Mouse (Mus musculus) stomach, embryonic 14.5 days (tissue): ENCODE results near the gene Zfp277. TPM values are rescaled to one million over a fixed set of nuclear protein-coding genes. Genes with fewer than 3 reads are reported as not detected.

Experiments used
- ATAC-seq: fragments of 200-750 bp; cut with Nextera tagmentation; 2 replicates; pipeline ENCODE4 v1.8.0; 2017; ENCODE audit warnings: low read depth, moderate TSS enrichment; ENCODE audit not compliant: insufficient number of reproducible peaks, insufficient read depth, low FRiP score
- H3K27ac ChIP-seq: fragments of 300-500 bp; sonication (generic); 2 replicates; pipeline ENCODE4 v1.5.1; 2014; ENCODE audit warnings: mild to moderate bottlenecking, low read length, moderate library complexity, mixed read lengths
- H3K27me3 ChIP-seq: fragments of 300-500 bp; sonication (generic); 2 replicates; pipeline ENCODE4 v1.6.1; 2014; ENCODE audit warnings: low read length, control low read depth, mixed read lengths; ENCODE audit not compliant: control insufficient read depth, insufficient read depth
- H3K36me3 ChIP-seq: fragments of 300-500 bp; sonication (generic); 2 replicates; pipeline ENCODE4 v1.6.1; 2014; ENCODE audit warnings: mild to moderate bottlenecking, control low read depth, low read length, moderate library complexity, mixed read lengths; ENCODE audit not compliant: control insufficient read depth, insufficient read depth
- H3K4me1 ChIP-seq: fragments of 300-500 bp; sonication (generic); 2 replicates; pipeline ENCODE4 v1.6.1; 2014; ENCODE audit warnings: low read length, control low read depth, mixed read lengths; ENCODE audit not compliant: control insufficient read depth, insufficient read depth
- H3K4me2 ChIP-seq: fragments of 300-500 bp; sonication (generic); replicated peaks from 2 replicates; pipeline ENCODE4 v1.6.1; 2014; ENCODE audit warnings: low read depth, low read length, control low read depth
- H3K4me3 ChIP-seq: fragments of 300-500 bp; sonication (generic); 2 replicates; pipeline ENCODE4 v1.5.1; 2014; ENCODE audit warnings: low read depth, low read length, control low read depth
- H3K9ac ChIP-seq: fragments of 300-500 bp; sonication (generic); replicated peaks from 2 replicates; pipeline ENCODE4 v1.6.1; 2014; ENCODE audit warnings: low read depth, mild to moderate bottlenecking, control low read depth, low read length, moderate library complexity, mixed read lengths
- H3K9me3 ChIP-seq: fragments of 300-500 bp; sonication (generic); 2 replicates; pipeline ENCODE4 v1.6.1; 2016; ENCODE audit warnings: low read depth, low read length, control low read depth; ENCODE audit not compliant: control insufficient read depth
- WGBS: fragments of 180-500 bp; shearing (Covaris S2); extraction: QIAGEN DNeasy Blood & Tissue Kit; methylation state at CpG from one replicate; pipeline ENCODE4 v1.1.7; 2014; 5-methylcytosine and 5-hydroxymethylcytosine counted together
- polyA plus RNA-seq: library from polyadenylated mRNA; unstranded; fragments of >200 nt; fragmentation: Nextera tagmentation; extraction: Ambion mirVana; gene quantifications from 2 replicates; pipeline ENCODE4 v1.2.1, GENCODE M21; 2014

Zfp277 gene
- polyA plus RNA-seq, 1 experiment from 2014 or later, result 41.7 TPM

DNA sequence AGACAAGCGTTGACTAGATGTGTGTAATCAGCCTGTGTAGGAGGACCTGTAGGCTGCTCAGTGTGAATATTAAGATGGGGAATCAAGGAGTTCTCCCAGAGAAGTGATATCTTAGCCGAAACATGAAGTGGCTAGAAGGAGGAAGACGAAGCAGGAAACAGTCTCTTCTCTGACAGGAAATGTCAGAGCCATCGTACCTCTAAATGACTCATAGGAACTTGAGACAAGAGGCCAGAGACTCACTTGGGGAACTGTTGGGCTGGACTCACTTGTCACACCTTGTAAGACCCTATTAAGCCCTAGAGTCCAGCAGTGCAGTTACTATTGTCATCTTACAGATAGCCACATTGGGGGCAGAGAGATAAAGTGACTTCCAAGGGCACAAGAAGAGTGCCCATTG is 172.4 kb downstream of the Zfp277 start:
- no peak overlapping the region for H3K4me3 ChIP-seq
- no peak overlapping the region for H3K4me2 ChIP-seq
- ATAC-seq, result no peak
- H3K9ac ChIP-seq, result no peak overlapping the region
- 89% methylated on average over 4 of the region's 4 CpGs for WGBS
- H3K4me1 ChIP-seq, result no peaks in the 10 kb centered on the region
- no peaks in the 10 kb centered on the region for H3K27me3 ChIP-seq
- H3K9me3 ChIP-seq, result no peaks in the 10 kb centered on the region
- H3K36me3 ChIP-seq, result no peaks in the 10 kb centered on the region
- no peak overlapping the region for H3K27ac ChIP-seq

DNA sequence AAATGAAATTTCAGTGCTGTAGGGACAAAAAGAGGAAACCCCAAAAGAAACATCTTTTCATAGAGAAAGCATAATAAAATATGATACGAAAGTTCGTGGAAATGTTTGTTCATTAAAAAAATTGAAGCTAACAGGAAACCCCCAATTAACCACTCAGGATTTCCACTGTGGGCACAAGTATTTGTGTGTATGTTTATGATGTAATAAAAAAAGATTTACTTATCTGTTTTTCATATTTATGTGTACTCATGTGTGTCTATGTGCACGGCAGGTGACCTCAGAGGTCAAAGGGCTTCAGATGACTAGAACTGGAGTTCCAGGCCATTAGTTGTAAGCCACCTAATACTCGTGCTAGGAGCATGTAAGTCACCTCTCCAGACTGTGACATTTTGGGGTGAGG is 173.0 kb downstream of the Zfp277 start:
- Histone ChIP-seq H3K9ac (no peak overlapping the region), H3K36me3 (no peaks in the 10 kb centered on the region), H3K27ac (no peak overlapping the region), H3K9me3 (no peaks in the 10 kb centered on the region), H3K4me1 (no peaks in the 10 kb centered on the region), H3K4me2 (no peak overlapping the region), H3K27me3 (no peaks in the 10 kb centered on the region), H3K4me3 (no peak overlapping the region)
- no peak for ATAC-seq
- 82% methylated on average over 4 of the region's 4 CpGs for WGBS

DNA sequence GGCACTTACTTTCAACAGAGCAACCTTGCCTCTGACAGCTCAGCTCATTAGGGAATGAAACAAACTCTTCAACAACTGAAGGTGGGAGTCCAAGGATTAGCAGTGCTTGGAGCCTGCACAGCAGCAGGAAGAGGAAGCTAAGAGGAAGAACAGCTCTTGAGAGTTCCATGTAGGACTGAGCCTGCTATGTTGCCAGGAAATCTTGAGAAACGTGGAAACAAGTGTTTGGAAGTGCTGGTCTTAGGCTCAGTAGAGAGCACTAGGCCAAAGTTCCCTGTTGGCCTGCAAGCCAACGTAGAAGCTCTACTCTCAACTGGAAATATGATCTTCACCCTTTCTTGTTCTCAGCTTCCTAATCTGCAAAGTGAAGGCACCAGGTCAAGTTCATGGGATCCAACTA is 177.4 kb downstream of the Zfp277 start:
- no peak overlapping the region for H3K4me3 ChIP-seq
- no peaks in the 10 kb centered on the region for H3K4me1 ChIP-seq
- H3K9ac ChIP-seq, result no peak overlapping the region
- no peak overlapping the region for H3K4me2 ChIP-seq
- ATAC-seq, result no peak
- H3K27ac ChIP-seq, result no peak overlapping the region
- H3K36me3 ChIP-seq, result no peaks in the 10 kb centered on the region
- H3K9me3 ChIP-seq, result no peaks in the 10 kb centered on the region
- WGBS, result 77% methylated on average over 2 of the region's 2 CpGs
- no peaks in the 10 kb centered on the region for H3K27me3 ChIP-seq

Other genes starting within 250 kb of the Zfp277 start
- gene Lsmem1, start 246.4 kb downstream of the Zfp277 start, polyA plus RNA-seq, result not detected in 2 replicates
- 86.2 and 101 TPM in 2 replicates for gene Ifrd1, start 197.4 kb downstream of the Zfp277 start, polyA plus RNA-seq
- gene Dock4, start 50 bp upstream of the Zfp277 start, polyA plus RNA-seq, result 11.9 and 13.9 TPM in 2 replicates